In the genomic region with DNA sequence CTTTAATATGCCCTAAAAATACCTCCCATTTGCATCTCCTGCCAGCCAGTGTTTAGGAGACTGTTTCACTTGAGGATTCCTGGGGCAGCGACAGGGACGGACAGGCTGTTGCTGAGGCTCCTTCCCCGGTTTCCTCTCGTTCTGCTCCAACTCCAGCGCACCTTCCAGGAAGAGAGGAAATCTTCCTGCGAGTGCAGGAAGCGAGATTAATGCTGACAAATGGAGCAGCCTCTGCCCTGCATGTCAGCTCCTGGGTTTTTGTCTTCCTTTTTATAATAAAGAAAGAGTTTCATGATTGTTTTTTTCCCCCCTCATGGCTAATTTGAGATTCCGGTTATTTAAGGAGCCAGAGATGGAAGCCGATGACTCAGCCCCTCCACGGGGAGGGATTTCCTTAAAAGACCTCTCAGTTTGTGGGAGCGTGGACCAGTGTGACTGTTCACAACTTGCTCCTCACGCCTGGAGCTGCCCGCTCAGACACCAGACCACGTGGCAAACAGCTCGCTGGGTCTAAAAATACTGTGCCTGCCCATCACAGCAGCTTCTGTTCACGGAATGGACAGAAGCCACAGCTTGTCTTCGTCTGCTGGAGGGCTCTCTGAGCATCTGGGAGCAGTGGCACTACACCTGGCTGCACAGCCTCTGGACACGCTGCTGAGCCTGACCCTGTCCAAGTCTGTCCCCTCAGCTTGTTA, we compare ENCODE assay signal across 9 mouse cellular contexts. TPM values are rescaled to one million over a fixed set of nuclear protein-coding genes. Genes with fewer than 3 reads are reported as not detected.
A peak's percentile ranks its signal among the peaks of the same experiment; 100 is the strongest.
DNase-seq lines count a peak whose midpoint lies in the region; ATAC-seq and TF ChIP-seq lines count a peak whose summit lies in the region.
"Had no signal": no experiment of that assay in that cellular context is flagged by ENCODE, and none has a peak within 500 bp of the region (broad histone marks: within the 10 kb centered on the region; RNA-seq: fewer than 3 reads in every experiment).

No protein-coding gene starts in this region.

- no peaks in the 10 kb centered on the region for H3K27me3 ChIP-seq in Patski
- H3K27me3 ChIP-seq in hindbrain, embryonic 13.5 days = 0 out of 2 replicates have a peak, but pooled peaks cover 2% of the 10 kb centered on the region
- H3K27me3 ChIP-seq in neural tube, embryonic 15.5 days (replicated peaks) = no peaks in the 10 kb centered on the region
- H3K27me3 ChIP-seq: midbrain, embryonic 12.5 days had no signal

- H3K27ac ChIP-seq in hindbrain, embryonic 13.5 days = no peak overlapping the region
- H3K27ac ChIP-seq in neural tube, embryonic 15.5 days (replicated peaks) = no peak overlapping the region; the same call in 1 of the 2 replicates
- H3K27ac ChIP-seq: midbrain, embryonic 12.5 days had no signal

- 33% methylated on average over 18 of the region's 18 CpGs for WGBS in hindbrain, embryonic 13.5 days
- 38% methylated on average over 18 of the region's 18 CpGs for WGBS in neural tube, embryonic 15.5 days

- H3K4me1 ChIP-seq in hindbrain, embryonic 13.5 days (replicated peaks) = peaks cover 11% of the 10 kb centered on the region
- peaks cover 9% of the 10 kb centered on the region; the same call in 1 of the 2 replicates for H3K4me1 ChIP-seq in neural tube, embryonic 15.5 days

- CTCF ChIA-PET in Patski (lab: Charles Lee) = no interaction called here

- no peak for DNase-seq in Patski (ENCODE audit: low read depth, low spot score)
- DNase-seq in cerebellum, adult 11-12 months = peak; percentile 56
- peak; percentile 86 to 90 for DNase-seq in frontal cortex, postnatal 36 days (ENCODE audit: low spot score in 2 of 2)
- DNase-seq in layer of hippocampus, postnatal 25 days (ENCODE audit: extremely low spot score in 1 of 2, low spot score in 1 of 2) = peak; percentile 21 to 28
- no peak for DNase-seq in ovary, postnatal 14 days (ENCODE audit: low spot score)

- POLR2A ChIA-PET in Patski (lab: Charles Lee) = interaction anchor here (0.6 to 0.8 kb wide), 2 partner anchors 20 to 72 kb away, joined by 3 read pairs; no protein-coding TSS in a partner anchor

- peak overlapping the region; percentile 42 for H3K4me2 ChIP-seq in hindbrain, embryonic 13.5 days
- H3K4me2 ChIP-seq in neural tube, embryonic 15.5 days = peak overlapping the region; percentile 44
- H3K4me2 ChIP-seq: midbrain, embryonic 12.5 days had no signal

- peak overlapping the region; percentile 11; the same call in 1 of the 2 replicates for H3K4me3 ChIP-seq in hindbrain, embryonic 13.5 days
- no peak overlapping the region for H3K4me3 ChIP-seq in neural tube, embryonic 15.5 days (replicated peaks)
- H3K4me3 ChIP-seq: midbrain, embryonic 12.5 days had no signal

- ATAC-seq in Patski = peak; percentile 35
- ATAC-seq in hindbrain, embryonic 13.5 days (ENCODE audit: low FRiP score) = no peak
- no peak for ATAC-seq in neural tube, embryonic 15.5 days (ENCODE audit: low FRiP score)
- ATAC-seq in granulocyte monocyte progenitor cell, adult 5-6 weeks (replicated peaks; ENCODE audit: poor library complexity, severe bottlenecking) = no peak; the same call in 1 of the 2 replicates

- no peaks in the 10 kb centered on the region for H3K9me3 ChIP-seq in hindbrain, embryonic 13.5 days
- no peaks in the 10 kb centered on the region for H3K9me3 ChIP-seq in neural tube, embryonic 15.5 days (replicated peaks)
- H3K9me3 ChIP-seq: midbrain, embryonic 12.5 days had no signal

- H3K9ac ChIP-seq in hindbrain, embryonic 13.5 days = peak overlapping the region; percentile 0; the same call in 1 of the 2 replicates
- H3K9ac ChIP-seq in neural tube, embryonic 15.5 days (replicated peaks) = no peak overlapping the region
- H3K9ac ChIP-seq: midbrain, embryonic 12.5 days had no signal

- TF ChIP-seq CTCF in Patski (IDR thresholded peaks at IDR 0.05) = no peak

- no peaks in the 10 kb centered on the region for H3K36me3 ChIP-seq in hindbrain, embryonic 13.5 days
- no peaks in the 10 kb centered on the region for H3K36me3 ChIP-seq in neural tube, embryonic 15.5 days
- H3K36me3 ChIP-seq: midbrain, embryonic 12.5 days had no signal

- in situ Hi-C loops in Patski (cut with MboI; ENCODE audit: low pct_unique_long_range_greater_than_20kb) = no loop called here

RNA-seq across cellular contexts. Expression of gene Adarb1, which starts 16.5 kb away (rescaled TPM):
- 12.4 TPM for polyA plus RNA-seq in Patski (2021)
- 12.0 and 13.4 TPM in 2 replicates for polyA plus RNA-seq in hindbrain, embryonic 13.5 days (2015; fragmentation: Nextera tagmentation; extraction: Ambion mirVana)
- total RNA-seq in layer of hippocampus, postnatal 25 days (2021) = 100 to 1,000 TPM; 103 to 104 TPM
- polyA plus RNA-seq in neural tube, embryonic 15.5 days (2015; fragmentation: Nextera tagmentation; extraction: Ambion mirVana) = 17.9 and 19.8 TPM in 2 replicates
- total RNA-seq in granulocyte monocyte progenitor cell, adult 5-6 weeks (2014; fragmentation: Nextera tagmentation) = 1.7 TPM in 1 of 2 replicates, not detected in the other
- 0.72 and 2.4 TPM in 2 replicates for total RNA-seq in granulocyte monocyte progenitor cell, adult 5-6 weeks (2017)

Comparison
In these comparisons a context has a peak if more than half of its experiments do, and no peak if none do; other contexts are left out.
1. DNase-seq: peak in cerebellum, adult 11-12 months (single experiment), frontal cortex, postnatal 36 days (2 of 2) and layer of hippocampus, postnatal 25 days (2 of 2); none in Patski (single experiment) and ovary, postnatal 14 days (single experiment).